Mouse (Mus musculus) C2C12 (cell line): ENCODE measurements at regions not wholly inside any gene's neighbourhood (a gene's known extent, or its start where the extent isn't known, plus 50 kb on each side); places are given as distances from the start of the nearest gene placed in this dataset.

Experiments
- H3K27me3 ChIP-seq: one replicate; pipeline ENCODE4 v1.6.1; 2011; ENCODE audit not compliant: control insufficient read depth, insufficient read depth, insufficient read length
- H3K36me3 ChIP-seq: one replicate; pipeline ENCODE4 v1.6.1; 2011; ENCODE audit not compliant: control insufficient read depth, insufficient read depth
- H3K4me3 ChIP-seq: one replicate; pipeline ENCODE4 v1.5.1; 2011; ENCODE audit warnings: mild to moderate bottlenecking, control low read depth; ENCODE audit not compliant: poor library complexity, insufficient read depth, severe bottlenecking
- H3K79me2 ChIP-seq: one replicate; pipeline ENCODE4 v1.6.1; 2011; ENCODE audit not compliant: control insufficient read depth, insufficient read depth
- H3K79me3 ChIP-seq: one replicate; pipeline ENCODE4 v1.6.1; 2011; ENCODE audit warnings: low read depth, control low read depth
- H3ac ChIP-seq: one replicate; pipeline ENCODE3; 2011; ENCODE audit warnings: low read depth; ENCODE audit not compliant: control insufficient read depth, insufficient read length
- CEBPB ChIP-seq: IDR thresholded peaks from one replicate; pipeline ENCODE4 v1.6.1; 2011; ENCODE audit warnings: low read depth, mild to moderate bottlenecking, control low read depth, moderate library complexity
- CTCF ChIP-seq: IDR thresholded peaks from one replicate; pipeline ENCODE4 v1.5.1; 2011; ENCODE audit not compliant: control insufficient read depth, insufficient read depth, insufficient read length
- FOSL1 ChIP-seq: IDR thresholded peaks from one replicate; pipeline ENCODE4 v1.8.0; 2011; ENCODE audit warnings: mild to moderate bottlenecking, low read length; ENCODE audit not compliant: poor library complexity, insufficient read depth, severe bottlenecking
- MAX ChIP-seq: IDR thresholded peaks from one replicate; pipeline ENCODE4 v1.6.1; 2011; ENCODE audit warnings: mild to moderate bottlenecking, control low read depth
- MYOD1 ChIP-seq: IDR thresholded peaks from one replicate; pipeline ENCODE4 v1.6.1; 2011; ENCODE audit warnings: low read depth; ENCODE audit not compliant: control insufficient read depth, insufficient read length
- MYOG ChIP-seq: IDR thresholded peaks from one replicate; pipeline ENCODE4 v1.6.1; 2011; ENCODE audit not compliant: control insufficient read depth, insufficient read length; ENCODE audit errors: extremely low read depth
- USF1 ChIP-seq: IDR thresholded peaks from one replicate; pipeline ENCODE4 v1.6.1; 2011; ENCODE audit warnings: low read depth, mild to moderate bottlenecking, control low read depth, moderate library complexity

DNA sequence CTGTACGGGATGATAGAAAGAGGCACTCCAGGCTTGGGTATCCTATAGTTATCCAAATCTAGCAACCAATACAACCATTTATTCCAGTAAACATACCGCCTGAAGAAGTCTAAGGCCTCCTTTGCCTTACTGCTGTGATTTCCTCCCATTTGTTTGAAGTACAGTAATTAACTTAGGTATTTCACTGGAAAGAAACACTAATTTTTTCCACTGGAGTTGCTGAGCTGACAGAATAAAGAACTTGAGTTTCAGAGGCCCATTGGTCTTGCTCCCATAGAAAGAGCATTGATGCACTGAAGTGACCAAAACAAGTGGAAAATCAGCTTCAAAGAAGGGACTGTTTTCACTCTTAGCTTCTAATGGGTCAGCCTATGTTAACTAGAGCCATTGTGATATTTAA lies 1100.8 kb upstream of the Gm7489 start:
- Histone ChIP-seq H3K36me3 (no peaks in the 10 kb centered on the region), H3K79me3 (no peaks in the 10 kb centered on the region), H3ac (no peak overlapping the region), H3K79me2 (no peaks in the 10 kb centered on the region), H3K27me3 (no peaks in the 10 kb centered on the region), H3K4me3 (no peak overlapping the region)
- TF ChIP-seq FOSL1 (no peak), USF1 (no peak), MAX (no peak), MYOG (no peak)

DNA sequence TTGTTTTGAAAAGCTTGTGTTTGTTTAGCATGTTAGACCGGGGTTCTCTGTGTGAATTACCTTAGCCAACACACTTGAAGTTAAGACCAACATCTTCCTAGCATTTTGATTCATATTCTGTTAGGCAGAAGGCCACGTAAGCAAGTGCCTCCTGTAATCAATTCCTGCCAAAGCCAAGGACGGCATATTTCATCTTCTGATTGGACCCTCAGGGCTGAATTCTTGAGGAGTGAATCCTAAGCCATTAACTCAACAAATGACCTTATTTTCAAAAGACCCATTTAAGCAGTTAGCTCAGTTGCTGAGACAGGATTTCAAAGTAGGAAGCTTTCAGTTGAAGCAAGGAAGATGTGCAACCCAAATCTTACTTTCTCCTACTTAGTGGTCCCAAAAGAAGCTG lies 1099.5 kb upstream of the Gm7489 start:
- Histone ChIP-seq H3ac (no peak overlapping the region), H3K36me3 (no peaks in the 10 kb centered on the region), H3K4me3 (no peak overlapping the region), H3K79me2 (no peaks in the 10 kb centered on the region), H3K79me3 (no peaks in the 10 kb centered on the region), H3K27me3 (no peaks in the 10 kb centered on the region)
- no peak for TF ChIP-seq CEBPB
- TF ChIP-seq MYOG = no peak
- TF ChIP-seq CTCF = no peak
- TF ChIP-seq MYOD1 = no peak
- no peak for TF ChIP-seq FOSL1

DNA sequence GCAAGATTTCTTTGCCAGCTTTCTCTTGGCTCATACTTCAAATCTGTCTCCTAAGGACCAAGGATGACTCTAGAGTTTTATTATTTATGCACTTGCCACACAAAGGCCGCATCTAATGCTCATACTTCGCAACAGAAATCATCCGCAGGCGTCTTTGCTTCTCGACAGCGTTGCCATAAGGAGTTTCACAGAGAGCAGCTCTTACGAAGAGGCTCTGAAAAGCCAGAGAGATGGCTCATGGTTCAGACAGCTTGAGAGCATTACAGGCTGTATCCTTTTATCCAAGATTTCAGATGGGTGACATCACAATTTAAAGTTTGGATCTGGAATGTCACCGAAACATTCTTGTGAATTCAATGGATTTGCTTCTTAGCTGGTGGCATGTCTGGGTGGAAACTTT lies 1098.7 kb upstream of the Gm7489 start:
- TF ChIP-seq USF1 (no peak), MAX (no peak), FOSL1 (no peak), CTCF (no peak), MYOD1 (no peak), CEBPB (no peak), MYOG (no peak)
- Histone ChIP-seq H3K4me3 (no peak overlapping the region), H3K27me3 (no peaks in the 10 kb centered on the region), H3K79me2 (no peaks in the 10 kb centered on the region), H3K36me3 (no peaks in the 10 kb centered on the region), H3K79me3 (no peaks in the 10 kb centered on the region), H3ac (no peak overlapping the region)

DNA sequence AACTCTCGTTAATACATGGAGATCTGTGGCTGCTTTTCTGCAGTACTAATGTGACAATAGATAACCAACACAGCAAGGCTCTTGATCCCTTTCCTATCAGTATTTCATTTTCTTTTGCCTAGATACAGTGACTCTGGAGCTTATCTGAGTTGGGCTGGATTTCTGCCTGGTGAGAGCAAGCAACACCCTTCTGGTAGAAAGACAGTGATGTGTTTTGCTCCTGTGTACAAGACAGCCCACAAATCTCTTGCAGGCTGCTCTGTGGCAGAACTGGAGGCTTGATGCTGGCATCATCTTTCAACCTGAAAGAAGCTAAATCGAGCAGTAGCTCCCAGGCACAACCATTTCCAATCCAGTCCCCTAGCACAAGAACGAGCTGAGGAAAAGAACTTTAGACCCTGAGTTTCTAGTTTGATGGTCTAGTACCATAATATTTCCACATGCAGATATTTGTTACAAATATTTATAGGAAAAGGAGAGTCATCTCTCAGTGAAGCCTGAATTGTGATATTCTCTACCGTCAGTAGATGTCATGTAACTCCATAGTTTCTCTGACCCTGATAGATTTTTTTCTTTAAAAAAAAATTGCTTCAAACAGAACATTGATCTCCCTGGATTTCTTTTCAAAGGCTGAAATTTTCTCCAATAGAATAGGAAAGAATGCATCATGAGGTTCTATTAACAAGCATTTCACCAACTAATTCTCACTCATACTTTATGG lies 1079.1 kb upstream of the Gm7489 start:
- Histone ChIP-seq H3K79me3 (no peaks in the 10 kb centered on the region), H3ac (no peak overlapping the region)
- TF ChIP-seq MYOG (no peak), MYOD1 (no peak), FOSL1 (no peak), CEBPB (no peak), CTCF (no peak), USF1 (no peak), MAX (no peak)

DNA sequence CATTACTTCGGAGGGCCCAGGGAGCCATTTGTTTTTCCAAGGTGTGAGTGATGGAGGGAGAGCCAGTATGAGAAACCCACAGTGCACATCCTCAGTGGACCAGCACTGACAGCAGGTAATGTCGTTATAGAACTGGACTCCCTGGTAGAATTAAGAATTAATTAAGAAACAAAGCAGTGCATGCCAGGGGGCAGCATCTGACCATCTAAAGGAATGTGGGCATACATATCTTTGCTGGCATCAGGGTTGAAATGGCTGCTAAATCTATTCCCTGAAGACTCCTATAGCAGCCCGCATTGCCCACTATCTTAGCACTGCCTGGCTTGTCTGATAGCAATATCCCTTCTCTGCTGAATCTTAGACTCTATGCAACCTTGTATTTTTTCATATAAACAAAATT lies 1076.1 kb upstream of the Gm7489 start:
- no peaks in the 10 kb centered on the region for H3K27me3 ChIP-seq
- TF ChIP-seq CEBPB (no peak), CTCF (no peak), MYOD1 (no peak), FOSL1 (no peak), MAX (no peak), MYOG (no peak), USF1 (no peak)
- H3K79me2 ChIP-seq = no peaks in the 10 kb centered on the region
- no peak overlapping the region for H3ac ChIP-seq
- no peaks in the 10 kb centered on the region for H3K36me3 ChIP-seq
- no peaks in the 10 kb centered on the region for H3K79me3 ChIP-seq
- H3K4me3 ChIP-seq = no peak overlapping the region

More for the DNA sequence above, 1079.1 kb upstream of the Gm7489 start:
- Histone ChIP-seq H3K79me2 (no peaks in the 10 kb centered on the region), H3K27me3 (no peaks in the 10 kb centered on the region), H3K36me3 (no peaks in the 10 kb centered on the region), H3K4me3 (no peak overlapping the region)

DNA sequence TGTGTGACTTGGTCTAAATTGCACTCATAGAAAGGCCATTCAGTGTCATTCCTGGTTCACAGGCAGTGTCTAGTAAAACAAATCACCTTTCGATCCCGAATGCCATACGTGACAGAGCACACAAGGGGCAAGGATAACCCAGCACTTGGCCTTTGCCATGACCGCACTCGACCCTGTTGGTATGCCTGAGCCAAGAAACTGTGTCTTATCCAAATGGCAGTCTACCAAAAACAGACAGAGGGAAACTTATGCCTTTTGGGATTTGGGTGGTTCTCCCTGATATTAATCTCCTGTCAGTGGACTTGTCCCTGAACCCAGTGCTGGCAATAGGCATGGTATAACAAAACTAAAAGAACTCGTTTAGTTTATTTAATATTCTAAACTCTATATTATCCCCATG lies 1063.9 kb upstream of the Gm7489 start:
- Histone ChIP-seq H3ac (no peak overlapping the region), H3K79me3 (no peaks in the 10 kb centered on the region), H3K79me2 (no peaks in the 10 kb centered on the region), H3K36me3 (no peaks in the 10 kb centered on the region), H3K4me3 (no peak overlapping the region), H3K27me3 (no peaks in the 10 kb centered on the region)
- TF ChIP-seq CEBPB (no peak), USF1 (no peak), MYOD1 (no peak), MYOG (no peak), CTCF (no peak), MAX (no peak), FOSL1 (no peak)
